Mouse (Mus musculus): Measurements from ENCODE around the gene Gm773. TPM values are rescaled to one million over a fixed set of nuclear protein-coding genes. Genes with fewer than 3 reads are reported as not detected.
"Not testable (repeated sequence)": the region's sequence is repeated elsewhere in the genome, so short reads cannot be mapped to it uniquely, and the experiment has no call there.

Gm773 gene
- polyA plus RNA-seq (2016; fragmentation: Nextera tagmentation; extraction: Ambion mirVana) = not detected in 2 replicates

DNA sequence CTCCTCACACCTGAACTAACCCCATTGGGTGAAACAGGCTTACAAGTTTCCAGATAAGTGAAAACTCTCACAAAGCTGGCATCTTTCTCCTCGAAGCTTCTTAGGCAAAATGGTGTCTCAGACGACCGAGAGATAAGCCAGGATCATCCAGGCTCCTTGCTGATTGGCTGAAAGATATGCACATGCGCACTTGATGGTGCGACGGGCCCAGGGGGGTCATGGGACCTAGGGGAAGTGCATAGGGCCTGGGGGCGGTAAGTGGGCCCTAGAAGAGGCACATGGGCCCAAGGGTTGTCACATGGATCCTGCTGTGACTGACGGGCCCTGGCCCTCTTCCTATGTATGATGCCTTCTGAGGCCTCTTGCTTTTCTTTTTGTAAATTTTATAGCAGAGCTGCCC lies at the start of gene Gm773:
Gene Gm773, minus strand, starts transcription at position 111 of the 400 bp plus-strand sequence.
- Histone ChIP-seq H3K4me3 (no peak within 1 kb of the TSS), H3K9me3 (peaks cover 3% of the 10 kb centered on the region; the same call in 1 of the 2 replicates)
- 88% methylated on average over 8 of the region's 8 CpGs for WGBS

DNA sequence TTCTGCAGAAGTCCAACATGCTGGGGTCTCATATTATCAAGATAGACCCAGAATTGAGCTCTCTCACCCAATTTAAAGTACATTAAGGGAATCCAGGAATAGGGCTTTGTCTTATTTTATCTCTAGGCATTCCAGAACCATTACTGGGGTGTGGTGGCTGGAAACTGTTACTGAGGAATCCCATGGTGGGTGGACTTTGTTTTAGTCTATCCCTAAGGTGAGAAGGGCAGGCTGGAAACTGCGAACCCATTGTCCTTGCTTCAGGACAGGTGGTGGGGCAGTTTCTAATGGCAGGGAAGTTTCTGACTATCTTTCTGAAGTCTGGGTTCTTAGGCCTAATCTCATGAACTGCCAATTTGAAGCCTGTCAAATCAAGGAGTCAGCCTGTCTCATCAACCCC lies 26.2 kb downstream of the Gm773 start:
- H3K36me3 ChIP-seq; H3K9me3 ChIP-seq; H3K27me3 ChIP-seq (ENCODE audit: insufficient read depth, poor library complexity, severe bottlenecking); H3K4me3 ChIP-seq; DNase-seq (ENCODE audit: low spot score); H3K27ac ChIP-seq; H3K4me1 ChIP-seq (replicated peaks): not testable (repeated sequence)
- no CpG with 5 or more reads among the region's 1 CpGs for WGBS

More for the DNA sequence above, at the start of gene Gm773:
- Histone ChIP-seq H3K27me3 (ENCODE audit: insufficient read depth, poor library complexity, severe bottlenecking) (no peaks in the 10 kb centered on the region), H3K4me1 (replicated peaks) (no peaks in the 10 kb centered on the region), H3K36me3 (no peaks in the 10 kb centered on the region), H3K27ac (no peak within 1 kb of the TSS)
- DNase-seq (ENCODE audit: low spot score) = no peak

DNA sequence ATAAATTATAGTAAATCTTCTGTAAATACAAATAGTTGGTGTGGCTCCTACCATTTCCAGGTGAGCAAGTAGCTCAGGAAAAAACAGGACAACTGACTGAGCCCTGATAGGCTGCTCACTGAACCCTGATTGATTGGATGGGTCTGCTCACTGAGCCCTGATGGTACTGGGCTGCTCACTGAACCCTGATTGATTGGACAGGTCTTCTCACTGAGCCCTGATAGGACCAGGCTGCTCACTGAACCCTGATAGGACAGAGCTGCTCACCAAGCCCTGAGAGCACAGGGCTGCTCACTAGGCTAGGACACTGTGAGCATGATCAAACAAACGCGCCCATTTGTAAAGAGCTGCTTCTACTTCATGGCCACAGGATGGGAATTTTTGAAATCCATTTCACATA lies 61.3 kb downstream of the Gm773 start:
- H3K27me3 ChIP-seq (ENCODE audit: insufficient read depth, poor library complexity, severe bottlenecking) = no peaks in the 10 kb centered on the region
- H3K36me3 ChIP-seq = no peaks in the 10 kb centered on the region
- WGBS = 92% methylated on average over 2 of the region's 2 CpGs
- no peak for DNase-seq (ENCODE audit: low spot score)
- no peak overlapping the region for H3K4me3 ChIP-seq
- no peaks in the 10 kb centered on the region for H3K9me3 ChIP-seq
- no peaks in the 10 kb centered on the region for H3K4me1 ChIP-seq (replicated peaks)
- H3K27ac ChIP-seq = no peak overlapping the region

Other genes starting within 250 kb of the Gm773 start
- gene 3830403N18Rik, start 76.3 kb downstream of the Gm773 start, polyA plus RNA-seq (2016; fragmentation: Nextera tagmentation; extraction: Ambion mirVana) = 0.90 and 1.1 TPM in 2 replicates
- 5.2 and 6.1 TPM in 2 replicates for gene Zfp449, start 133.5 kb upstream of the Gm773 start, polyA plus RNA-seq (2016; fragmentation: Nextera tagmentation; extraction: Ambion mirVana)
- 4.1 and 4.5 TPM in 2 replicates for gene Smim10l2a, start 161.7 kb upstream of the Gm773 start, polyA plus RNA-seq (2016; fragmentation: Nextera tagmentation; extraction: Ambion mirVana)
- 0.57 and 1.3 TPM in 2 replicates for gene Gm2174, start 235.1 kb upstream of the Gm773 start, polyA plus RNA-seq (2016; fragmentation: Nextera tagmentation; extraction: Ambion mirVana)
- 19.4 and 23.9 TPM in 2 replicates for gene Ints6l, start 242.0 kb upstream of the Gm773 start, polyA plus RNA-seq (2016; fragmentation: Nextera tagmentation; extraction: Ambion mirVana)